Mouse (Mus musculus) heart, postnatal 4 days (tissue): Measurements from ENCODE around the gene Hoxa11. TPM values are rescaled to one million over a fixed set of nuclear protein-coding genes. Genes with fewer than 3 reads are reported as not detected.

Experiments
- DNase-seq: peaks from one replicate; pipeline ENCODE4 v3.0.0; 2021
- total RNA-seq, 2 experiments: library from RNA; stranded (reverse); gene quantifications; 2 replicates each; pipeline ENCODE4 v1.2.3; 2021

Hoxa11 gene
- total RNA-seq, 2 experiments from 2014 or later, result not detected

DNA sequence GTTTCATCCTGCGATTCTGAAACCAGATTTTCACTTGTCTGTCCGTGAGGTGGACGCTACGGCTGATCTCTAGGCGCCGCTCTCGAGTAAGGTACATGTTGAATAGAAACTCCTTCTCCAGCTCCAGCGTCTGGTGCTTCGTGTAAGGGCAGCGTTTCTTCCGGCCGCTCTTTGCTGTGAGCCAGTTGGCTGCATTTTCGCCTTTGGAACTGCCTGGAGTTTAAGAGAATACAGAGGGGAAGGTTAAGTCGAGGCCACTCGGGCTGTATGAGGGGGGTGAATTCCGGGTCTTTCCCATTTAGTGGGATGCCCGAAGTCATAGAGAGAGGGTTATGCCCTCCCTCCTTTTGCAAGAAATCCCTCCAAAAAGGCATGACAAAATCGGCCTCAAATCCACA is 13.0 kb downstream of the Hoxa11 start:
- no peak for DNase-seq

GRCm38 (mm10) chr6:52231885-52232567 is 13.6 kb downstream of the Hoxa11 start:
- DNase-seq, result no peak

GRCm38 (mm10) chr6:52230516-52231165 is 15.0 kb downstream of the Hoxa11 start, which contains the start of gene Hoxa9:
Gene Hoxa9, minus strand, starts transcription at chr6:52231089.
- no peak for DNase-seq

GRCm38 (mm10) chr6:52229558-52230416 is 15.8 kb downstream of the Hoxa11 start:
- DNase-seq, result no peak

GRCm38 (mm10) chr6:52228475-52229465 is 16.8 kb downstream of the Hoxa11 start:
- no peak for DNase-seq

DNA sequence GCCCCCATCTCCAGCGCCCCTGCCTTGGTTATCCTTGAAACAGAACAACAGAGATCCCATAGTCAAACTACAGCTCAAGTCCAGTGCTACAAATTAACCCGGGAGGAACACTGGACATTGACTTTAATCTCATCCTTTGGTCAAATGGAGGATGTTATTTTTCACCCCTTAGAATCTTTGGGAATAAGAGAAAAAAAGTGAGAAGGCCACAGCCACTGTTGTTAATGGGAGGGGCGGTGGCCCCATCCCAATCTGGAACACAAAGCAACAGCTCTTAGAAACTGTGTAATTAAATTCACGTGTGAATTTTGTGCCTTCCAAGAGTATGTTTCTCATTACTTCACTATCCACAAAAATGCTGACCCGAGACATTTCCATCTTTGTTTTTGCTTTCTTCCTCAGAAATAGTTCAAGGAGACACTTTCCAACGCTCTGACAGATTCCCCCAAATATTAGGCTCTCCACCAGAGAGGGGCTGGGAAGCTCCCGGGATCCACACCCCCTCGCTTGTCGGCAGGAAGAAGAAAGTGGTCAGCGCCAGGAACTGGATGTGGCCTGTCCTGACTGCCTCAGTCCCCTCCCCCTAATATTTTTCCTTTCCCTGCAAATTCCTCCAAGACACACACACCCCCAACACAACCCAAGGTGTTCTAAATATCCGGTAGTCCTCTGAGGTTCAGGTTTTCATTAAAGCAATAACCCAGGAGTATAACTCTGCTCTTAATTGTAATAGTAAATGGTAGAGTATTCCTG is 18.0 kb downstream of the Hoxa11 start:
- DNase-seq, result no peak

DNA sequence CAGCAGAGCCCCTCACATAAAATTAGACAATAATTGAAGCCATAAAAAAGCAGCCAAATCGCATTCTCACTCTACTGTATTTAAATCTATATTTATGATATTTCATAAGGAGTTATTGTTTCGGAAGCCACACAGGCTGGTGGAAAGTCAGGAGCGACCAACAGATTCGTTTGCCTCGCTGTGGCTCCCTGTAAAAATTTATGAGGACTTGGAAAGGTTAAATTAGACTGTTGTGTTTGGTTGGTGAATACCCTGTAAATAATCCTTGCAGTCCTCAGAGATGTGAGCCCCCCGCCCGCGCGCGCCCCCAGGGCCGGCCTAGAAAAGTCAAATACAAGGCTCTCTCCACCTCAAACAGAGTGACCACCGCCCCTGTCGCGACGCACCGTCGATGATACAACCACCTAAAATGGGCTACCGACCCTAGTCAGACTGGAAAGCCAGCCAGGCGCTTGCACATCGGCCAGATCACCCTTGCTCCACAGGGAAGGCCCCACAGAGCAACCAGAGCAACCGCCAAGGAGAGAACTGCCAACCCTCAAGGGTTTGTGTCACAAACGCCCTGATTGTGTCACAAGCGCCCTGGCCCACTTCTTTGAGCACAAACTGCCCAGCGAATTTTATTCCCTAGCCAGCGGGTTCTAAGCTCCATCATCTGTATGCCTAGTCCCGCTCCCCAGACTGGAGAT is 18.9 kb downstream of the Hoxa11 start:
- DNase-seq, result no peak

GRCm38 (mm10) chr6:52225612-52226568 is 19.7 kb downstream of the Hoxa11 start:
- DNase-seq, result no peak

DNA sequence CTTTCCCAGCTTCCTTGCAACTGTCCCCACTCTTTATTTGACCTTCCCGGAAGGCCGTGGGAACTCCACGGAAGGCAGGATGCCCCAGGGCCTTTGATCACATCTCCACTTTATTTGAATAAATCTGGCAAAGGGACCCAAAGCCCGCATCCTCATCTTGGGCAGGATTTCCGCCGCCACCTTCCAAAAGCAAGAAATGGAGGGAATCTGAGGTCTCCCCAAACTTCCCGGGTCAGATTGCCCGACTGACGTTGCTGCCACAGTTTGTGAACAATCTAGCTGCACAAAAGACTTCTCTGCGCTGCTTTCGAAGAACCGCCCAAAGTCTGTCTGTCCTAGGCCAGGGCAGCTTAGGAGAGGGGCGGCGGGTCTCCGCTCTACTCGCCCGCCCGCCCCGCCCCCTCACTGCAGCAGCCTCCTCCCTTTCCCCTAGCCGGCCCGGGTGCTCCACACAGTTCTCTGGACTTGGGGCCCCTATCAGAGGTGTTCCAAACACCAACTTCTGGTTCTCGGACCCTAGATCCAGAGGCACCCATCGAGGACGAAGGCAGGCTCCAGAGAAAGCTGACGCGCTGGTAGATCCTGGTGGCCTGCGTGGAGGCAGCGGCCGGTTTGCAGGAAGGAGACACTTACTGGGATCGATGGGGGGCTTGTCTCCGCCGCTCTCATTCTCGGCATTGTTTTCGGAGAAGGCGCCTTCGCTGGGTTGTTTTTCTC is 20.6 kb downstream of the Hoxa11 start:
- no peak for DNase-seq

DNA sequence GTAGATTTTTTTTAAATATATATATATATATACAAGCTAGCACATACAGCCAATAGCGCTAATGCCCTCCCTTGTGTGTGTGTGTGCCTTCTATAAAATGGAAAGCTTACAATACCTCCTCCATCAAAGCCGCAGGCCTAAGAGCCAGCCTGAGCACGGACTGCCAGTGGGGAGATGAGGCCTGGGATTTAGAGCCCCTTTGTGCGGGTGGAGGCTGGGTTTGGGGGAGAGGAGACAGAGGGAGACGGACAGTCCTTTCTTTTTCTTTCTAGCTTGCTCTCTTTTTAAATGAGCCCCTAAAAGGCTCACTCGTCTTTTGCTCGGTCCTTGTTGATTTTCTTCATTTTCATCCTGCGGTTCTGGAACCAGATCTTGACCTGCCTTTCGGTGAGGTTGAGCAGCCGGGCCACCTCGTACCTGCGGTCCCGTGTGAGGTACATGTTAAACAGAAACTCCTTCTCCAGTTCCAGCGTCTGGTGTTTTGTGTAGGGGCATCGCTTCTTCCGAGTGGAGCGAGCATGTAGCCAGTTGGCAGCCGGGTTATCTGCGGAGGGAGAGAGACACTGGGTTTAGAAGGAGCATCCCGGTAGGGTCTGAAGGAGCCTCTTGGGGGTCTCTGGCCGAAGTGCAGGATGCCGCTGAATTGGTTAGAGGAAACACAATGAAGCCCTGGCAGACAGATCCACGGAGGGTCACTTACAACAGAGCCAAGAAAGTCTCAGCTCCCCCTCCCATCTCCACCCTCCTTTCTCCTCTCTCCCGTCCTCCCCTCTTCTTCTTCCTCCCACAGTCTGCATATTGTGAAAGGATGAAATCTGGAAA is 21.5 kb downstream of the Hoxa11 start:
- DNase-seq, result no peak

- DNase-seq, result no peak
These were observed 22.9 kb downstream of the Hoxa11 start for GRCm38 (mm10) chr6:52222729-52223128.

DNA sequence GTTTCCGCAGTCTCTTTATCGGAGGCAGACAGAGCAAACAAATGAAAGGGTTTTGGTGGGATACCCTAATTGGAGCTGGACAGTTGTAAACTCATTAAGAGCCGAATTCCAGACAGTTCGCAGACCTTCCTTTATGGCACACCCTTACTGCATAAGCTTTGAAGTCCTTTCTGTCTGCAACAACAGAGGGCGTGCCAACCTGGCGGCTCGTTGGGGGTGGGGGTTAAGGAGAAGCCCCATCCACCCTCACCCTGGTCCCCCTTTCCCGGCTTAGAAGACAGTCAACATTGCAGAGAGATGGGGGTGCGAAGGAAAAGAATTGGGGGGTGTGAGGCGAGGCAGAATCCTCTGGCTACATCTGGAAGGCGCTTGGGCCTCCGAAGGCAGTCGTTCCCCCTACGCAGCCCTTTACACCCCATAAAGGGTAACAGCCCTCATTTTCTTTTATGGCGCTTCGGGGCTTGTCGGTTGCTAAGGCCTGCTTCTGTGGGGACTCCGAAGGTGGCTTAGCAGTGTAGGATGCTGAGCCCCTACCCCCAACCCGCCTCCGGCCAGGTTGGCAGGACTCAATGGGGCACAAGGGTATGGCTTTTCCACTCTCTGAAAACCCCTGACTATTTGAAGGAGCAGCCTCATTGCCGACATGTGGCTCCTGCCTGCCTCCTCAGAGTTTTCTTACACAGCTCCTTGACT is 23.5 kb downstream of the Hoxa11 start:
- DNase-seq, result no peak

GRCm38 (mm10) chr6:52221337-52221992 is 24.1 kb downstream of the Hoxa11 start, which contains the start of gene Hoxa7:
Gene Hoxa7, minus strand, starts transcription at chr6:52221854.
- peak; percentile 91 for DNase-seq

DNA sequence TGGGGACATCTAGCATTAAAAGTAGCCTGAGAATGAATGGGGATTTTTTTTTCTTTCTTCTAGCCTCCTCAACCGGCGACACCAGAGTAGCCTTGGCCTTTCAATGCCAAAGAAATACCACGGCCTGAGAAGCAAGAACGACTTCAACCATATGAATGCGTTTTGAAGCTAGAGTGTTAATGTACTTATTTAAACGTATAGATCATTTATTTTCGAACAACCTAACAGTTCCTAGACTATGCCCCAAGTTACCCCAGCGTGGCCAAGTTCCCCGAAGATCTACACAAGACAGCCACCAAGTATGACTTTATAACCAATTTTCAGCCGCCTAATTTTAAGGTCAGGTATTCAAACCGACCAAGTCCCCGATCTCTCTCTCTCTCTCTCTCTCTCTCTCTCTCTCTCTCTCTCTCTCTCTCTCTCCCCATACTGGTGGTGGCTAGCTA is 24.7 kb downstream of the Hoxa11 start:
- no peak for DNase-seq

DNA sequence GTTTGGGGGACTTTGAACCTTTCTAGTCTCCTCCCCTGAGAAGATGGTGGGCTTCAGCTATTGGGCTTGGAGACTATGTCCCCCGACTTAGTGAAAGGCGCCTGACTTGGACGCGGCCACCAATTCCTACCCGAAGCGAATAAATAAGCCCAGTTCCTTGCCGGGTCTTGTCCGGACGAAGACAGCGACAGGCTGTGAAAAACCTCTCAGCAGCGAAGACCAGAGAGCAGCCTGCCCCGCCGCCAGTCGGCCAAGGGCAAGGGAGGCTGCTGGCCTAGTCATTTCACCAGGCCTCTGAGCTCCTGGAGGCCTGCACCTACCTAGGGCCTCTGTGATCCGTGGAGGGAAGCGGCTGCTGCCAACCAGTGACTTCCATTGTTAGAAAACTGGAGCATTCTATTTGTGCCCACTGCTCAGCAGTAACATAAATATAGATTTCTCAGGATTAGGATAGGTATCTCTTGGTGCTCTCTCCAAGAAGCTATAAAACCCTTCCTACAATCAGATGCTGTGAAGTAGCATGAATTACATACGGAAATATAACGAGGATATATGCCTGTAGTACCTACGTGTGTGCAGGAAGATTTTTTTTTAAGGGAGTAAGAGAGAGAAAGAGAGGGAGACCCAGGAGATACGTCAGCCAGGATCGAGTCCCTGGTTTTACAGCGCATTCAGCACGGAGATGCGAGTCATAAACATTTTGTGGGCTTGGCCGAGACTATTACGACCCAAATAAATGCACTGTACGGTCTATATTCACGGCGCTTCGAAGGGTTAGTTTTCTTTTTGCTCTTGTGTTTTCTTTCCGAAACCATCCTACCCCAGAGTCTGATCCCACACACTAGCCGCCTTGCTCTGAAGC is 25.4 kb downstream of the Hoxa11 start:
- no peak for DNase-seq
